Mouse (Mus musculus) activated CD4-positive, CD25-positive, alpha-beta regulatory T cell, adult 4 months (primary cell): ENCODE results near the gene Acly. TPM values are rescaled to one million over a fixed set of nuclear protein-coding genes. Genes with fewer than 3 reads are reported as not detected.

Source experiments
- ATAC-seq: one replicate; pipeline ENCODE4 v1.8.0; 2017
- polyA plus RNA-seq, 2 experiments: library from polyadenylated mRNA; unstranded; fragments of 100-300 nt; shearing (Covaris generic); gene quantifications; one replicate each; pipeline ENCODE4 v1.2.1; 2017

The Acly gene
- 10 to 100 TPM; 57.2 to 76.7 TPM for polyA plus RNA-seq

- peak; percentile 97 for ATAC-seq
These were observed at the start of gene Acly for GRCm38 (mm10) chr11:100527458-100528374. Gene Acly, minus strand, starts transcription at chr11:100528000.

GRCm38 (mm10) chr11:100576256-100576655, 48.5 kb upstream of the Acly start:
- ATAC-seq, result no peak

GRCm38 (mm10) chr11:100575484-100575855, 47.7 kb upstream of the Acly start:
- ATAC-seq, result no peak

GRCm38 (mm10) chr11:100574708-100575483, 47.1 kb upstream of the Acly start, which contains the start of gene Cnp:
Gene Cnp, plus strand, starts transcription at chr11:100574904.
- peak; percentile 61 for ATAC-seq

GRCm38 (mm10) chr11:100574188-100574587, 46.4 kb upstream of the Acly start:
- peak; percentile 74 for ATAC-seq

GRCm38 (mm10) chr11:100571202-100571567, 43.4 kb upstream of the Acly start:
- ATAC-seq, result no peak

GRCm38 (mm10) chr11:100570430-100571201, 42.8 kb upstream of the Acly start:
- no peak for ATAC-seq

- no peak for ATAC-seq
These were observed 42.0 kb upstream of the Acly start for GRCm38 (mm10) chr11:100569789-100570188.

GRCm38 (mm10) chr11:100568692-100569091, 40.9 kb upstream of the Acly start:
- no peak for ATAC-seq

- ATAC-seq, result no peak
These were observed 40.0 kb upstream of the Acly start for GRCm38 (mm10) chr11:100567815-100568245.

GRCm38 (mm10) chr11:100567229-100567628, 39.4 kb upstream of the Acly start:
- no peak for ATAC-seq

- ATAC-seq, result no peak
These were observed 36.9 kb upstream of the Acly start for GRCm38 (mm10) chr11:100564703-100565102.

GRCm38 (mm10) chr11:100564297-100564696, 36.5 kb upstream of the Acly start:
- no peak for ATAC-seq

GRCm38 (mm10) chr11:100561748-100562147, 33.9 kb upstream of the Acly start:
- ATAC-seq, result no peak

- ATAC-seq, result no peak
These were observed 31.7 kb upstream of the Acly start for GRCm38 (mm10) chr11:100559476-100559875.

GRCm38 (mm10) chr11:100557563-100557962, 29.8 kb upstream of the Acly start:
- ATAC-seq, result no peak

- ATAC-seq, result peak; percentile 66
These were observed 27.8 kb upstream of the Acly start for GRCm38 (mm10) chr11:100555583-100555982.

- ATAC-seq, result no peak
These were observed 25.0 kb upstream of the Acly start for GRCm38 (mm10) chr11:100552842-100553241.

GRCm38 (mm10) chr11:100550101-100550500, 22.3 kb upstream of the Acly start:
- no peak for ATAC-seq

- no peak for ATAC-seq
These were observed 21.7 kb upstream of the Acly start for GRCm38 (mm10) chr11:100549466-100549865.

- no peak for ATAC-seq
These were observed 20.3 kb upstream of the Acly start for GRCm38 (mm10) chr11:100548141-100548540.

GRCm38 (mm10) chr11:100546955-100547354, 19.2 kb upstream of the Acly start:
- ATAC-seq, result no peak

- ATAC-seq, result peak; percentile 32
These were observed 17.9 kb upstream of the Acly start for GRCm38 (mm10) chr11:100545746-100546085.
